Mouse (Mus musculus) thymus, postnatal 14 days (tissue): ENCODE measurements around the gene Smarcb1.

Source experiments
- DNase-seq: peaks from one replicate; pipeline ENCODE4 v3.0.0; 2021

Smarcb1 gene

DNA sequence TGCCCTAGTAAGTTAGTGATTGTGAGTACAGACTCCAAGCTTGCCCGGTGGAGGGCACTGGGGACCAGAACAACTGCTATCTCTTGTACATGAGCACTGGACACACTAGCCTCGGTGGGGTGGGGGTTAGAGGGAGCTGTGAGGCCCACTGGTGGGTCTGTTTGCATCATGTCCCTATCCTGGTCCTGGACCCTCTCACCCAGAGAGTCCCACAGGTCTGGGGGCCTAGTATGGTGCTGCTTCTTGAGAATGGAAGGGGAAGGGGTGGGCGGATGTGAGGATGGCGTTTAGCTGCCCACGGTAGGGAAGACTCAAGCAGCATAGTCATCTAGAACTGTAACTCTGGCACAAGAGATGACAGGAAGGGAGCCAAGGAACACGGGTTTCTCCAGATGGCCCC, 66.6 kb downstream of the Smarcb1 start:
- no peak for DNase-seq

DNA sequence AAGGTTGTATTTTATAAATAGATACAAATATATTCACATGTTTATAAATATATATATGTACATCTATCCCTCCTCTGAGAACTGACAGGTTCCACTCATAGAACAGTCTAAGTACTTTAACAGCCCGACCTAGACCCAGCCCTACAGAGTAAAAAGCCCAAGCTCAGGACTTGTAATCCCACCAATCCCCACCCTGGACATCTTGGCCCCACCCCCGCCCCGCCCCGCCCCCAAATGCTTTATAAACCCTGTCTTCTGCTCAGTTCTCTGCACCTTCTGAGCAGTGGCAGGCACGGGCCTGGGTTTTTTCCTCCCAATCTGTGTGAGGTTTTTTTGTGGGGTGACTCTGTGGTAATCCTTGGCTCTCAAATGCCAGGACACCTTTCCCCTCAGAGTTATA, 67.3 kb downstream of the Smarcb1 start:
- no peak for DNase-seq

GRCm38 (mm10) chr10:75853452-75853851, 68.0 kb downstream of the Smarcb1 start:
- DNase-seq, result peak; percentile 89

DNA sequence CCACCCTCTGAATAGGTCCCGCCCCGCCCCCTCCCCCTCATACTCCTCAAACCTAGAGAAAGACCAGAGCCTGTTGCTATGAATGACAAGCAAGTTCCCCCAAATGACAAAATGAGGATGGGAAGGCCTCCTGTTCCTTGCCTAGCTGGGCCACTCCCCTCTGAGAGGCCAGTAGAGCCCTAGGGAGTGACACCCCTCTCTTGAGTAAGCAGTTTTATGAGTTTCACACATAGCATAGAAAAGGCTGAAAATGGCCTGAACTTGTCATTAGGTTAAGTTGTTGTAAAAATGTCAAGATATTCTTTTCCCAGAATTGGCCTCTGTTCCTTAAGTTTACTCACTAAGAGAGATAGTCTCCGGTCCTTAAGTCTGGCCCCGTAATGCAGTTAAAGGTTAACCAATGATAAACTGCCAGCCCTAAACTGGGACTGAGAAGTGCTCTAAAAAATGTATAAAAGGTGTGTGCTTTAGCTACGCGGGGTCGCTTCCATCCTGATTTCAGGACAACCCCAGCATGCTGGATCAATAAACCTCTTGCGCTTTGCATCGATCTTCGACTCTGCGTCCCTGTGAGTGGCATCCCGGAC, 68.8 kb downstream of the Smarcb1 start:
- DNase-seq, result no peak

DNA sequence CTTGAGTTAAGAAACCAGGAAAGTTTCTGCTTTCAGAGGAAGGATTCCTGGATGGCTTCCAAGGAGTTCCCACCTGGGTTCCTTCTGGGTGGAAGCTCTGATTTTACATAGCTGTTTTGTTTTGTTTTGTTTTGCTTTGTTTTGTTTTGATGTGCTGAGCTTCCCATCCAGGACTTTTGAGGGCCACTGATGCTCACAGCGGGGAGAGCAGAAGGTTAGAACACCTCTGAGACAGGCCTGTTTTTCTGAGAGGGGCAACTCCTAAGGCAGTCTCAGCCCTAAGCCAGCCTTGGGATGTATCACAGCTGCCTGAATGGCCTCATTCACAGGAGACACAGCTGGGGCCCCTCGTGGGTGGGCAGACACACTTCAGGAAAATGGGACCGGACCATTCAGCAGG, 69.7 kb downstream of the Smarcb1 start:
- no peak for DNase-seq

DNA sequence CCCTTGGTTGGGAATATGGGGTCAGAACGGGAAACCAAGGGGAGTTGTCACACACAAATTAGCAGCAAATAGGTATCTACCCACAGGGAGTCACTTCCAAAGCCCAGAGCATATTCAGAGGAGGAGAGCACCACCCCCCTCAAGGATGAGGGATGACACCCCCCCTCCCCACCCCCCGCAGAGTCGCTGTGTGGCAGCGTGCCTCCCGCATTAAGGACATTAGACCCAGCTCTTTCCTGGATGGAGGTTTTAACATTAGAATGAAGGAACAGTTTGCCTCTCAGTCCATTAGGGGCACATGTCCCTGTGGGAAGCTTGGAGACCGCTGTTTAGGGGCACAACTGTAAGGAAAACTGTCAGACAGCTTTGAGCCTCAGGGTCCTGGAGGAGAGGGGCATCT, 70.3 kb downstream of the Smarcb1 start:
- no peak for DNase-seq

GRCm38 (mm10) chr10:75848382-75848781, 73.0 kb downstream of the Smarcb1 start:
- DNase-seq, result peak; percentile 35
